Mouse (Mus musculus) R1 (cell line): ENCODE measurements at regions not wholly inside any gene's neighbourhood (a gene's known extent, or its start where the extent isn't known, plus 50 kb on each side); places are given as distances from the start of the nearest gene placed in this dataset.
A peak's percentile ranks its signal among the peaks of the same experiment; 100 is the strongest.

Source experiments
- DNase-seq: peaks from one replicate; pipeline ENCODE4 v3.0.0-alpha.2; 2018; ENCODE audit warnings: low read depth, low spot score

GRCm38 (mm10) chr2:80231891-80232290 lies 60.4 kb upstream of the Prdx6b start:
- no peak for DNase-seq

- DNase-seq = no peak
Observed at GRCm38 (mm10) chr2:80205074-80205727, 75.9 kb upstream of the Pde1a start.

GRCm38 (mm10) chr2:80203486-80203885 lies 74.2 kb upstream of the Pde1a start:
- no peak for DNase-seq

- peak; percentile 54 for DNase-seq
Observed at GRCm38 (mm10) chr2:80195896-80196410, 66.7 kb upstream of the Pde1a start.

GRCm38 (mm10) chr2:80188374-80188773 lies 59.1 kb upstream of the Pde1a start:
- no peak for DNase-seq

- DNase-seq = no peak
Observed at GRCm38 (mm10) chr2:80186867-80187266, 57.6 kb upstream of the Pde1a start.
